Comparison of ENCODE assay signal across 30 mouse cellular contexts in the genomic region with DNA sequence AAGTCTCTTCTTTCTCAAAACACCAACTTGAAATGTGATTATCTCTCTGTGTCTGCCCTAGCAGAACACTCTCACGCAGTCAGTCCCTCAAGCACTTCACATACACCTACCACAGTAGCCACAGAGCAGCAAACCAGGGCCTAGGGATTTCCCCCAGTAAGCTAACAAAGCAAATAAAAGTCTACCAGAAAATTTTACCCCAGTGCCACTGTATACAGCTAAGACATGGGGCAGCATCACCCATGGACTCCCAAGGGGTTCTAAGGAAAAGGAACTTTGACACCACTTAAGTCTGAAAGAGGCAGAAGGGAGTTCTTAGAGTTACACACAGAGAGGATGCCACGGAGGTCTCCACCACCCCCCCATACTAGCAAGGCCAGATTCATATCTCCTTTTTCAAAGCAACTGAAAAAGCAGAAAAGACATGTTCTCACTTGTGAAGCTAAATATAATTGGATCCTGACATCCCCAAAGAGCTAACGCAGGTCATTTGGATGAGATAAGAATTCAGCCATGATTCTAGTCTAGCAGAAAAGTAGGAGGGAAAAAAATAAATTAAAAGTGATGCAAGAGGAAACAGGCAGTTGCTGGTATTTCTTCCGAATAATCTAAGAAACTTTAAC.
"Had no signal": no experiment of that assay in that cellular context is flagged by ENCODE, and none has a peak within 500 bp of the region (broad histone marks: within the 10 kb centered on the region; RNA-seq: fewer than 3 reads in every experiment).

No protein-coding gene starts in this region.

- H3K9me3 ChIP-seq: limb, embryonic 10.5 days; limb, embryonic 12.5 days; limb, embryonic 13.5 days; limb, embryonic 15.5 days; liver, embryonic 12.5 days; liver, embryonic 13.5 days; liver, embryonic 15.5 days; lung, embryonic 15.5 days; megakaryocyte, embryonic 14.5 days; midbrain, embryonic 10.5 days; midbrain, embryonic 12.5 days; midbrain, embryonic 13.5 days; midbrain, embryonic 15.5 days; neural tube, embryonic 12.5 days had no signal

- H3K27me3 ChIP-seq: limb, embryonic 12.5 days; limb, embryonic 13.5 days; limb, embryonic 15.5 days; liver, embryonic 12.5 days; liver, embryonic 13.5 days; liver, embryonic 15.5 days; lung, embryonic 15.5 days; megakaryocyte, embryonic 14.5 days; midbrain, embryonic 12.5 days; midbrain, embryonic 13.5 days; midbrain, embryonic 15.5 days; neural tube, embryonic 12.5 days had no signal

- H3K4me1 ChIP-seq: limb, embryonic 10.5 days; limb, embryonic 12.5 days; limb, embryonic 13.5 days; limb, embryonic 15.5 days; liver, embryonic 12.5 days; liver, embryonic 13.5 days; liver, embryonic 15.5 days; lung, embryonic 15.5 days; megakaryocyte, embryonic 14.5 days; midbrain, embryonic 10.5 days; midbrain, embryonic 12.5 days; midbrain, embryonic 13.5 days; midbrain, embryonic 15.5 days; neural tube, embryonic 12.5 days had no signal

- H3K36me3 ChIP-seq: limb, embryonic 10.5 days; limb, embryonic 12.5 days; limb, embryonic 13.5 days; limb, embryonic 15.5 days; liver, embryonic 12.5 days; liver, embryonic 13.5 days; liver, embryonic 15.5 days; lung, embryonic 15.5 days; midbrain, embryonic 10.5 days; midbrain, embryonic 12.5 days; midbrain, embryonic 13.5 days; midbrain, embryonic 15.5 days; neural tube, embryonic 12.5 days had no signal

- H3K9ac ChIP-seq: limb, embryonic 12.5 days; limb, embryonic 13.5 days; limb, embryonic 15.5 days; liver, embryonic 12.5 days; liver, embryonic 13.5 days; liver, embryonic 14.5 days; liver, embryonic 15.5 days; liver, postnatal 0 days; lung, embryonic 14.5 days; lung, embryonic 15.5 days; midbrain, embryonic 12.5 days; midbrain, embryonic 13.5 days; midbrain, embryonic 15.5 days; neural tube, embryonic 12.5 days had no signal

- H3K4me2 ChIP-seq: limb, embryonic 12.5 days; limb, embryonic 13.5 days; limb, embryonic 15.5 days; liver, embryonic 11.5 days; liver, embryonic 12.5 days; liver, embryonic 13.5 days; liver, embryonic 15.5 days; lung, embryonic 14.5 days; lung, embryonic 15.5 days; midbrain, embryonic 11.5 days; midbrain, embryonic 12.5 days; midbrain, embryonic 13.5 days; midbrain, embryonic 15.5 days; neural tube, embryonic 12.5 days had no signal

- DNase-seq: left cerebral cortex, postnatal 4 days; liver; liver, embryonic 13.5 days; liver, postnatal 0 days; lung, adult 18-20 months; lung, adult 2 months; lung, embryonic 14.5 days; lung, postnatal 10 days; lung, postnatal 14 days; lung, postnatal 36 days; lung, postnatal 4 days; midbrain, embryonic 14.5 days had no signal

- H3K27ac ChIP-seq: limb, embryonic 10.5 days; limb, embryonic 12.5 days; limb, embryonic 13.5 days; limb, embryonic 15.5 days; liver, embryonic 12.5 days; liver, embryonic 13.5 days; liver, embryonic 14.5 days; liver, embryonic 15.5 days; lung, embryonic 15.5 days; macrophage; midbrain, embryonic 10.5 days; midbrain, embryonic 12.5 days; midbrain, embryonic 13.5 days; midbrain, embryonic 15.5 days; neural tube, embryonic 12.5 days had no signal

- H3K4me3 ChIP-seq: limb, embryonic 10.5 days; limb, embryonic 12.5 days; limb, embryonic 13.5 days; limb, embryonic 15.5 days; liver, embryonic 12.5 days; liver, embryonic 13.5 days; liver, embryonic 15.5 days; lung, embryonic 15.5 days; megakaryocyte, embryonic 14.5 days; midbrain, embryonic 10.5 days; midbrain, embryonic 12.5 days; midbrain, embryonic 13.5 days; midbrain, embryonic 15.5 days; myocyte; neural tube, embryonic 12.5 days had no signal
